Mouse (Mus musculus) olfactory bulb, adult 2 months (tissue): ENCODE measurements around the gene Supt6. TPM values are rescaled to one million over a fixed set of nuclear protein-coding genes. Genes with fewer than 3 reads are reported as not detected.
"Not testable (repeated sequence)": the region's sequence is repeated elsewhere in the genome, so short reads cannot be mapped to it uniquely, and the experiment has no call there.

Source experiments
- H3K27ac ChIP-seq: fragments of 200-500 bp; 2 replicates; pipeline ENCODE4 v1.5.1; 2012; ENCODE audit warnings: low read depth, low read length; ENCODE audit not compliant: insufficient read depth
- H3K4me1 ChIP-seq: fragments of 200-500 bp; 2 replicates; pipeline ENCODE4 v1.6.1; 2012; ENCODE audit warnings: low read length; ENCODE audit not compliant: control insufficient read depth, insufficient read depth
- H3K4me3 ChIP-seq: fragments of 200-500 bp; 2 replicates; pipeline ENCODE4 v1.5.1; 2012; ENCODE audit warnings: mild to moderate bottlenecking, low read depth, low read length, moderate library complexity; ENCODE audit not compliant: insufficient read depth
- CTCF ChIP-seq: fragments of 200-500 bp; IDR thresholded peaks from 2 replicates; pipeline ENCODE4 v1.5.1; 2012; ENCODE audit warnings: low read depth, mild to moderate bottlenecking, low read length, moderate library complexity; ENCODE audit not compliant: insufficient read depth
- POLR2A ChIP-seq: fragments of 200-500 bp; IDR thresholded peaks from 2 replicates; pipeline ENCODE4 v1.6.1; 2012; ENCODE audit warnings: mild to moderate bottlenecking, low read depth, low read length, moderate library complexity; ENCODE audit not compliant: insufficient read depth
- WGBS: fragments of 180-500 bp; shearing (Covaris S2); methylation state at CpG from one replicate; pipeline ENCODE4 v1.1.7; 2018; 5-methylcytosine and 5-hydroxymethylcytosine counted together
- polyA plus RNA-seq: library from polyadenylated mRNA; stranded (reverse); fragments of >200 nt; gene quantifications from 2 replicates; pipeline ENCODE4 v1.2.4, GENCODE M21; 2012; ENCODE audit warnings: low replicate concordance; ENCODE audit not compliant: missing spikeins, insufficient read depth, insufficient read length

The Supt6 gene
- polyA plus RNA-seq, result 62.3 TPM in 1 of 2 replicates, not detected in the other

DNA sequence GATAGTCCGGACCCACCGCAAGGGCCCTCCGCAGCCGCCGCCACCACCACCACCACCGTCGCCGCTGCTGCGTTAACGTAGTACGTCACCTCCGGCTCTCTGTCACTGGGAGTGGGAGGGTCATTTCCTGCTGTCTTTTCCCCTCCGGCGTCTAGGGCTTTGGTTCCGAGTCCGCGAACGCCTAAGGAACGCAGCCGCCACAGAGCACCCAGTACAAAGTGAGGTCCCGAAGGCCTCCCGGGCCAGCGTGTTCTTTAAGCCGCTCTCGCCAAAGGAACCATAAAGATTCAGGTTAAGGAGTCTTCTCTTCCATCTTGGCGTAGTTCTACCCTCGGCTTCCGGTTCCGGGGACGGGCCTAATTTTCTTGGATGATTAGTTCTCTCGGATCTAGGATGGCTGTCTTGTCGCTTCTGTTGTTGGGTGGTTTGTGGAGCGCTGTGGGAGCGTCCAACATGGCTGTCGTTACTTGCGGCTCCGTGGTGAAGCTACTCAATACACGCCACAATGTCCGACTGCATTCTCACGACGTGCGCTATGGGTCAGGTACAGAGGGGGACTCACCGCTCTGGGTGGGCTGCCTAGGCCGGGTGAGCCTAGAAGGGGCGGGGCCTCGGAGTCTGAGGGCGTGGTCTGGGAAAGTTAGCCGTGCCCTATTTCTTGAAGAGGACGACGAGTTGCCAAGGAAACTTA lies at the start of gene Supt6, which contains the start of gene Sdf2:
Supt6 (minus strand) TSS at position 361 of the 691 bp plus-strand sequence.
Sdf2 (plus strand) TSS at position 120 of the 691 bp plus-strand sequence.
- Histone ChIP-seq H3K4me3 (peak within 1 kb of the TSS; percentile 75), H3K4me1 (peaks cover 13% of the 10 kb centered on the region), H3K27ac (peak within 1 kb of the TSS; percentile 100)
- WGBS, result under 1% methylated on average over 50 of the region's 50 CpGs
- TF ChIP-seq POLR2A, result peak; percentile 55
- TF ChIP-seq CTCF, result 0 out of 2 replicates have a peak, but pooled peaks have one; percentile 5

- Histone ChIP-seq H3K4me1 (no peaks in the 10 kb centered on the region), H3K27ac (no peak overlapping the region), H3K4me3 (no peak overlapping the region)
- 95% methylated on average over 6 of the region's 6 CpGs for WGBS
- no peak for TF ChIP-seq CTCF
- no peak for TF ChIP-seq POLR2A
Measured at GRCm38 (mm10) chr11:78294585-78294984, 48.8 kb upstream of the Supt6 start.

DNA sequence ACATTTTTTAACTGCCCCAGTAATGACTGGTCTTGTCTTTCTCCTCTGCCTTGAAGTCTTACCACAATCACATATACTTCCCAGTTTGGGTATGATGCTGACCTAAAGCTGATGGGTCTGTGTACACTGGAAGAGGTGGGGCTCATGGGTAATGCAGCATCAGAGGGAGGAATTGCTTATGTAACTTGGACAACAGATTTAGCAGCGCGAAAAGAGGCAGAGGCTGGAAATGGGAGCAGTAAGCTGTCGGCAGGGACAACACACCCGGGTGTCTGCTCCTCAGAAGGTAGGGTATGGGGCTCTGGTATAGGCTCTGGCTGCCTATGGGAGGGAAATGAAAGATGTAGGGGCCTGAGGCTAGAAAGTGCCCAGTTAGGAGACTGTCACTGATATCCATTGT lies 44.9 kb upstream of the Supt6 start, which contains the start of gene BC030499:
BC030499 (plus strand) TSS at position 188 of the 400 bp plus-strand sequence.
- 59% methylated on average over 4 of the region's 4 CpGs for WGBS
- Histone ChIP-seq H3K4me3 (no peak within 1 kb of the TSS), H3K27ac (no peak within 1 kb of the TSS; the same call in none of the 2 replicates)

GRCm38 (mm10) chr11:78289146-78289763 lies 43.5 kb upstream of the Supt6 start:
- Histone ChIP-seq H3K27ac (no peak overlapping the region), H3K4me1 (no peaks in the 10 kb centered on the region), H3K4me3 (no peak overlapping the region)
- no peak for TF ChIP-seq CTCF
- TF ChIP-seq POLR2A, result no peak
- 87% methylated on average over 7 of the region's 7 CpGs for whole genome bisulfite sequencing

More for the DNA sequence above, 44.9 kb upstream of the Supt6 start, which contains the start of gene BC030499:
- no peaks in the 10 kb centered on the region for H3K4me1 ChIP-seq
- TF ChIP-seq CTCF (no peak), POLR2A (no peak)

- Histone ChIP-seq H3K27ac (no peak overlapping the region), H3K4me3 (no peak overlapping the region), H3K4me1 (no peaks in the 10 kb centered on the region)
- no peak for TF ChIP-seq POLR2A
- TF ChIP-seq CTCF, result no peak
- 50% methylated on average over 4 of the region's 4 CpGs for WGBS
Measured at GRCm38 (mm10) chr11:78279586-78279985, 33.8 kb upstream of the Supt6 start.

DNA sequence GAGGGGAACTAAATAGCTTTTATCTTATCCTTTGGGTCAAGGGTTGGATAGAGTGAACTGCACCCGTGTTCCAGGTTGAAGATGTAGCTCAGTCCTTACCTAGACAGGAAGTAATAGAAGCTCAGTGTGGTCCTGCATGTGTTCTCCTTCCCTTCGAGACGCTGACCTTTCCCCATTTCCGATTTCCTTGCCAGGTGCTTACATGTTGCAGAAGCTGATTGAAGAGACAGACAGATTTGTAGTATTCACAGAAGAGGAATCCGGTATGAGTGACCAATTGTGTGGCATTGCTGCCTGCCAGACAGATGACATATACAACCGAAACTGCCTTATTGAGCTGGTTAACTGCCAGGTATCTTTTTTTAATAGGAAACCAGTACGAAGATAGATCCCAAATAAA lies 33.1 kb upstream of the Supt6 start:
- WGBS, result 81% methylated on average over 7 of the region's 7 CpGs

DNA sequence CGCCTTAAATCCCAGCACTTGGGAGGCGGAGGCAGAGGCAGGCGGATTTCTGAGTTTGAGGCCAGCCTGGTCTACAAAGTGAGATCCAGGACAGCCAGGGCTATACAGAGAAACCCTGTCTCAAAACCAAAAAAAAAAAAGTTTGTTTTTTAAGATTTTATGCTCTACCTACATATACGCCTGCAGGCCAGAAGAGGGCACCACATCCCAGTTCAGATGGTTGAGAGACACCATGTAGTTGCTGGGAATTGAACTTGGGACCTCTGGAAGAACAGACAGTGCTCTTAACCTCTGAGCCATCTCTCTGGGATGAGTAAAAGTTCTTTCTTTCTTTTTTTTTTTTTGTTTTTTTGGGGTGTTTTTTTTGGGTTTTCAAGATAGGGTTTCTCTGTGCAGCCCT lies 30.4 kb upstream of the Supt6 start:
- not testable (repeated sequence) for H3K27ac ChIP-seq, H3K4me3 ChIP-seq
- WGBS, result 95% methylated on average over 4 of the region's 4 CpGs
- peaks cover 16% of the 10 kb centered on the region for H3K4me1 ChIP-seq

More for the DNA sequence above, 33.1 kb upstream of the Supt6 start:
- H3K4me1 ChIP-seq, result no peaks in the 10 kb centered on the region
- H3K4me3 ChIP-seq, result no peak overlapping the region
- H3K27ac ChIP-seq, result no peak overlapping the region
- no peak for TF ChIP-seq POLR2A
- no peak for TF ChIP-seq CTCF

GRCm38 (mm10) chr11:78275596-78275995 lies 29.8 kb upstream of the Supt6 start:
- WGBS, result 100% methylated on average over 1 of the region's 1 CpGs
- Histone ChIP-seq H3K4me1 (peaks cover 16% of the 10 kb centered on the region), H3K27ac (no peak overlapping the region), H3K4me3 (no peak overlapping the region)
- no peak for TF ChIP-seq CTCF
- no peak for TF ChIP-seq POLR2A

- H3K27ac ChIP-seq, result no peak overlapping the region
- H3K4me3 ChIP-seq, result no peak overlapping the region
- peaks cover 16% of the 10 kb centered on the region for H3K4me1 ChIP-seq
- TF ChIP-seq CTCF (no peak), POLR2A (no peak)
- 36% methylated on average over 13 of the region's 13 CpGs for WGBS
Measured at GRCm38 (mm10) chr11:78271986-78272385, 26.2 kb upstream of the Supt6 start.
